Comparison of ENCODE assay signal across 27 mouse cellular contexts in genomic region chr11:74283436-74283835, GRCm38 (mm10). TPM values are rescaled to one million over a fixed set of nuclear protein-coding genes. Genes with fewer than 3 reads are reported as not detected.
DNase-seq lines count a peak whose midpoint lies in the region; ATAC-seq and TF ChIP-seq lines count a peak whose summit lies in the region.
"Had no signal": no experiment of that assay in that cellular context is flagged by ENCODE, and none has a peak within 500 bp of the region (broad histone marks: within the 10 kb centered on the region; RNA-seq: fewer than 3 reads in every experiment).

Olfr59 (plus strand) TSS chr11:74283736.

- TF ChIP-seq CTCF in CH12.LX (conservative IDR thresholded peaks at IDR 0.05 in 1 of 2, IDR thresholded peaks at IDR 0.05 in 1 of 2; ENCODE audit: low read depth in 2 of 2, low read length in 2 of 2) (no peak), MEL (IDR thresholded peaks at IDR 0.05 in 2 of 3, conservative IDR thresholded peaks at IDR 0.05 in 1 of 3; ENCODE audit: control insufficient read depth in 1 of 3, insufficient read depth in 1 of 3, low read depth in 2 of 3, low read length in 3 of 3, poor library complexity in 1 of 3, severe bottlenecking in 1 of 3) (no peak)
- no peak for TF ChIP-seq CTCF in hindbrain, postnatal 0 days (IDR thresholded peaks at IDR 0.05; ENCODE audit: low read depth)

- H3K9ac ChIP-seq in CH12.LX (ENCODE audit: insufficient read depth, low read depth) (peak within 1 kb of the TSS; percentile 51), MEL (ENCODE audit: control insufficient read depth, low read depth, low read length, poor library complexity, severe bottlenecking) (no peak within 1 kb of the TSS)
- no peak within 1 kb of the TSS for H3K9ac ChIP-seq in hindbrain, postnatal 0 days (replicated peaks; ENCODE audit: low read length)

- TF ChIP-seq EP300 in CH12.LX (IDR thresholded peaks at IDR 0.05; ENCODE audit: low read length) (no peak), MEL (IDR thresholded peaks at IDR 0.05; ENCODE audit: low read depth in 1 of 2, low read length in 2 of 2) (no peak)

- H3K4me2 ChIP-seq in CH12.LX (ENCODE audit: insufficient read depth, low read depth, poor library complexity, severe bottlenecking) = peak within 1 kb of the TSS; percentile 93
- H3K4me2 ChIP-seq in hindbrain, postnatal 0 days (ENCODE audit: low read depth, low read length) = no peak within 1 kb of the TSS

- TF ChIP-seq RAD21 in CH12.LX (IDR thresholded peaks at IDR 0.05; ENCODE audit: low read depth, low read length) (no peak), MEL (IDR thresholded peaks at IDR 0.05; ENCODE audit: low read depth, low read length) (no peak)

- H3K79me2 ChIP-seq in CH12.LX (replicated peaks; ENCODE audit: control insufficient read depth, extremely low read depth, insufficient read depth, poor library complexity, severe bottlenecking) (no peaks in the 10 kb centered on the region), MEL (ENCODE audit: control insufficient read depth, insufficient read depth, low read length, poor library complexity) (no peaks in the 10 kb centered on the region)

- no peak for DNase-seq in CH12.LX (ENCODE audit: extremely low read depth)
- no peak for DNase-seq in MEL (ENCODE audit: low read depth, low spot score)
- DNase-seq in hindbrain, postnatal 0 days (ENCODE audit: low spot score) = no peak
- no peak for DNase-seq in cerebellum, adult 11-12 months
- DNase-seq: adrenal gland, adult 2 months; adrenal gland, adult 8-10 months; adrenal gland, postnatal 10 days; adrenal gland, postnatal 14 days; adrenal gland, postnatal 25 days; adrenal gland, postnatal 36 days; B cell, adult 2 months; cerebellum, adult 11 months; cerebellum, adult 18-20 months; cerebellum, adult 2 months; cerebellum, adult 8-10 months; cerebellum, adult 9-10 months had no signal

- in situ Hi-C loops in CH12.LX (cut with MboI; ENCODE audit: low pct_ligation_motif_present, low pct_unique_long_range_greater_than_20kb, low sequenced_read_pairs) = no loop called here

- peak within 1 kb of the TSS; percentile 81 for H3K4me3 ChIP-seq in megakaryocyte, embryonic 14.5 days (replicated peaks)
- H3K4me3 ChIP-seq in CH12.LX (replicated peaks in 1 of 3; ENCODE audit: low read depth in 2 of 3, low read length in 2 of 3, poor library complexity in 1 of 3) (peak within 1 kb of the TSS in 2 of 3 experiments; percentile 23 to 33), MEL (ENCODE audit: control insufficient read depth in 1 of 2, insufficient read depth in 1 of 2, low read depth in 2 of 2, low read length in 2 of 2) (peak within 1 kb of the TSS; percentile 14 to 43; a peak in 3 of 4 replicates)
- H3K4me3 ChIP-seq in hindbrain, postnatal 0 days (ENCODE audit: low read length) = no peak within 1 kb of the TSS

- TF ChIP-seq POLR2A in CH12.LX (IDR thresholded peaks at IDR 0.05; ENCODE audit: low read depth, low read length) = no peak
- no peak for TF ChIP-seq POLR2A in MEL (IDR thresholded peaks at IDR 0.05; ENCODE audit: control insufficient read depth in 1 of 2, insufficient read depth in 1 of 2, low read depth in 1 of 2, low read length in 2 of 2, poor library complexity in 1 of 2)

- H3K27me3 ChIP-seq in megakaryocyte, embryonic 14.5 days (replicated peaks) = no peaks in the 10 kb centered on the region
- H3K27me3 ChIP-seq in CH12.LX (replicated peaks) (peaks cover 58% of the 10 kb centered on the region), MEL (ENCODE audit: control insufficient read depth in 1 of 2, insufficient read depth in 2 of 2, low read length in 2 of 2) (no peaks in the 10 kb centered on the region; a peak in 1 of 4 replicates)
- H3K27me3 ChIP-seq in hindbrain, postnatal 0 days (ENCODE audit: insufficient read depth, low read length) = no peaks in the 10 kb centered on the region

- H3K27ac ChIP-seq in CH12.LX (ENCODE audit: insufficient read depth, low read depth) (no peak within 1 kb of the TSS), MEL (ENCODE audit: control insufficient read depth, low read depth, low read length) (no peak within 1 kb of the TSS)
- H3K27ac ChIP-seq in hindbrain, postnatal 0 days = no peak within 1 kb of the TSS

- H3K4me1 ChIP-seq in megakaryocyte, embryonic 14.5 days = no peaks in the 10 kb centered on the region
- no peaks in the 10 kb centered on the region for H3K4me1 ChIP-seq in CH12.LX (ENCODE audit: control insufficient read depth in 1 of 2, insufficient read depth in 2 of 2)
- H3K4me1 ChIP-seq in MEL (ENCODE audit: control insufficient read depth in 1 of 2, insufficient read depth in 2 of 2, low read length in 2 of 2) = no peaks in the 10 kb centered on the region
- H3K4me1 ChIP-seq in hindbrain, postnatal 0 days (ENCODE audit: insufficient read depth, low read length) = no peaks in the 10 kb centered on the region

- dilution Hi-C loops in CH12.LX (cut with MboI; ENCODE audit: extremely low pct_ligation_motif_present, extremely low pct_unique_long_range_greater_than_20kb, low sequenced_read_pairs) = no loop called here

- H3K9me3 ChIP-seq in megakaryocyte, embryonic 14.5 days = peaks cover 8% of the 10 kb centered on the region
- H3K9me3 ChIP-seq in CH12.LX (replicated peaks; ENCODE audit: low read length) = peaks cover 10% of the 10 kb centered on the region
- no peaks in the 10 kb centered on the region for H3K9me3 ChIP-seq in MEL (replicated peaks; ENCODE audit: insufficient read depth, low read length)
- no peaks in the 10 kb centered on the region for H3K9me3 ChIP-seq in hindbrain, postnatal 0 days (ENCODE audit: low read length)
- H3K9me3 ChIP-seq: G1E had no signal

- no peak for ATAC-seq in megakaryocyte, adult 5-6 weeks (ENCODE audit: poor library complexity, severe bottlenecking)
- no peak for ATAC-seq in hindbrain, postnatal 0 days
- ATAC-seq: activated CD4-positive, CD25-positive, alpha-beta regulatory T cell, adult 4 months; CD4-positive, CD25-positive, alpha-beta regulatory T cell, adult 4 months; Patski had no signal

- 62% methylated on average over 2 of the region's 2 CpGs for WGBS in hindbrain, postnatal 0 days

- no peaks in the 10 kb centered on the region for H3K36me3 ChIP-seq in megakaryocyte, embryonic 14.5 days (replicated peaks; ENCODE audit: low read length)
- no peaks in the 10 kb centered on the region for H3K36me3 ChIP-seq in CH12.LX (replicated peaks in 1 of 2; ENCODE audit: control insufficient read depth in 1 of 2, insufficient read depth in 1 of 2, low read length in 1 of 2)
- no peaks in the 10 kb centered on the region for H3K36me3 ChIP-seq in MEL (ENCODE audit: control insufficient read depth in 1 of 2, insufficient read depth in 2 of 2, low read length in 2 of 2)
- no peaks in the 10 kb centered on the region for H3K36me3 ChIP-seq in hindbrain, postnatal 0 days (ENCODE audit: insufficient read depth, low read length)
- H3K36me3 ChIP-seq: G1E had no signal

TF ChIP-seq in CH12.LX, 34 proteins besides CTCF, POLR2A, EP300 and RAD21 (continues in another document):
- TF ChIP-seq E2F4 (IDR thresholded peaks at IDR 0.05; ENCODE audit: insufficient replicate concordance, low read depth, low read length) (no peak), ETS1 (conservative IDR thresholded peaks at IDR 0.05; ENCODE audit: low read depth, low read length) (no peak), SMC3 (IDR thresholded peaks at IDR 0.05; ENCODE audit: low read depth, low read length) (no peak), ZKSCAN1 (IDR thresholded peaks at IDR 0.05; ENCODE audit: borderline replicate concordance, low read depth, low read length) (no peak), RCOR1 (conservative IDR thresholded peaks at IDR 0.05; ENCODE audit: low read depth, low read length) (no peak), MYC (IDR thresholded peaks at IDR 0.05; ENCODE audit: low read depth, low read length) (no peak), MAX (IDR thresholded peaks at IDR 0.05; ENCODE audit: low read length) (no peak), ZC3H11A (IDR thresholded peaks at IDR 0.05; ENCODE audit: low read depth, low read length) (no peak), IRF4 (IDR thresholded peaks at IDR 0.05; ENCODE audit: low read depth, low read length) (no peak), MAZ (IDR thresholded peaks at IDR 0.05; ENCODE audit: low read depth, low read length) (no peak), PAX5 (IDR thresholded peaks at IDR 0.05; ENCODE audit: low read length) (no peak), MEF2A (IDR thresholded peaks at IDR 0.05; ENCODE audit: borderline replicate concordance, low read depth, low read length) (no peak), NRF1 (IDR thresholded peaks at IDR 0.05; ENCODE audit: low read depth, low read length) (no peak)

TF ChIP-seq in MEL, 35 proteins besides CTCF, POLR2A, EP300 and RAD21:
- TF ChIP-seq CHD1 (IDR thresholded peaks at IDR 0.05; ENCODE audit: low read depth, low read length) = no peak
- TF ChIP-seq BHLHE40 (IDR thresholded peaks at IDR 0.05; ENCODE audit: borderline replicate concordance, low read depth, low read length) = no peak
- TF ChIP-seq UBTF (IDR thresholded peaks at IDR 0.05; ENCODE audit: borderline replicate concordance, insufficient read depth, low read depth, low read length) = no peak

RNA-seq across cellular contexts. Expression of gene Olfr59, which starts in this region (rescaled TPM):
- polyA plus RNA-seq in megakaryocyte, embryonic 14.5 days (2012; ENCODE audit: insufficient read depth, low replicate concordance) = not detected in 2 replicates
- not detected in 2 replicates for total RNA-seq in megakaryocyte, adult 5-6 weeks (2015)
- total RNA-seq in megakaryocyte, adult 5-6 weeks (2017) = not detected in 2 replicates
- not detected in 2 replicates for total RNA-seq in CH12.LX (2012; rRNA removed)
- not detected in 2 replicates for total RNA-seq in CH12.LX (2014; rRNA removed)
- polyA plus RNA-seq in CH12.LX (2012; ENCODE audit: insufficient read length, low read depth) = not detected in 2 replicates
- total RNA-seq in MEL (2012; rRNA removed) = not detected in 2 replicates
- polyA plus RNA-seq in MEL (2012; ENCODE audit: insufficient read depth in 1 of 2, insufficient read length in 2 of 2, low read depth in 1 of 2, low replicate concordance in 2 of 2, missing spikeins in 1 of 2) = not detected
- not detected in 2 replicates for total RNA-seq in hindbrain, postnatal 0 days (2014; rRNA removed)
- not detected in 2 replicates for polyA plus RNA-seq in hindbrain, postnatal 0 days (2015; fragmentation: Nextera tagmentation; extraction: Ambion mirVana)
- total RNA-seq: adrenal gland, adult 18-20 months; adrenal gland, adult 2 months; adrenal gland, adult 8-10 months; adrenal gland, postnatal 10 days; adrenal gland, postnatal 14 days; adrenal gland, postnatal 25 days; adrenal gland, postnatal 36 days; adrenal gland, postnatal 4 days; ES-E14 had no signal
- polyA plus RNA-seq: activated CD4-positive, CD25-positive, alpha-beta regulatory T cell, adult 4 months; adrenal gland, adult 2 months; brain, embryonic 14.5 days; C2C12; cerebellum, adult 2 months; G1E; Patski had no signal
